Mouse (Mus musculus) midbrain, embryonic 13.5 days (tissue): ENCODE results near the gene Mrpl14. TPM values are rescaled to one million over a fixed set of nuclear protein-coding genes. Genes with fewer than 3 reads are reported as not detected.
A peak's percentile ranks its signal among the peaks of the same experiment; 100 is the strongest.

Source experiments
- ATAC-seq: fragments of 200-750 bp; cut with Nextera tagmentation; 2 replicates; pipeline ENCODE4 v1.8.0; 2017; ENCODE audit warnings: mild to moderate bottlenecking, moderate TSS enrichment, moderate library complexity
- H3K27ac ChIP-seq: fragments of 300-500 bp; sonication (generic); 2 replicates; pipeline ENCODE4 v1.5.1; 2015; ENCODE audit warnings: inconsistent platforms, mild to moderate bottlenecking, moderate library complexity
- H3K27me3 ChIP-seq: fragments of 300-500 bp; sonication (generic); 2 replicates; pipeline ENCODE4 v1.6.1; 2015; ENCODE audit warnings: mild to moderate bottlenecking, inconsistent platforms
- H3K36me3 ChIP-seq: fragments of 300-500 bp; sonication (generic); 2 replicates; pipeline ENCODE4 v1.6.1; 2015; ENCODE audit warnings: mild to moderate bottlenecking, inconsistent platforms
- H3K4me1 ChIP-seq: fragments of 300-500 bp; sonication (generic); replicated peaks from 2 replicates; pipeline ENCODE4 v1.6.1; 2015; ENCODE audit warnings: inconsistent platforms
- H3K4me2 ChIP-seq: fragments of 300-500 bp; sonication (generic); replicated peaks from 2 replicates; pipeline ENCODE4 v1.6.1; 2015; ENCODE audit warnings: moderate library complexity, mild to moderate bottlenecking, inconsistent platforms
- H3K4me3 ChIP-seq: fragments of 300-500 bp; sonication (generic); replicated peaks from 2 replicates; pipeline ENCODE4 v1.5.1; 2015; ENCODE audit warnings: mild to moderate bottlenecking, inconsistent platforms
- H3K9ac ChIP-seq: fragments of 300-500 bp; sonication (generic); replicated peaks from 2 replicates; pipeline ENCODE4 v1.6.1; 2015; ENCODE audit warnings: mild to moderate bottlenecking, inconsistent platforms
- H3K9me3 ChIP-seq: fragments of 300-500 bp; sonication (generic); 2 replicates; pipeline ENCODE4 v1.6.1; 2016; ENCODE audit warnings: mild to moderate bottlenecking, inconsistent platforms
- WGBS: fragments of 180-500 bp; shearing (Covaris S2); methylation state at CpG from one replicate; pipeline ENCODE4 v1.1.7; 2015; 5-methylcytosine and 5-hydroxymethylcytosine counted together
- polyA plus RNA-seq: library from polyadenylated mRNA; unstranded; fragments of >200 nt; fragmentation: Nextera tagmentation; extraction: Ambion mirVana; gene quantifications from 2 replicates; pipeline ENCODE4 v1.2.1, GENCODE M21; 2015

Gene Mrpl14
- polyA plus RNA-seq, 1 experiment from 2014 or later, result 121 TPM

- H3K27ac ChIP-seq, result no peak overlapping the region
- no peaks in the 10 kb centered on the region for H3K27me3 ChIP-seq
- H3K4me3 ChIP-seq, result no peak overlapping the region
- H3K36me3 ChIP-seq, result no peaks in the 10 kb centered on the region
- H3K4me1 ChIP-seq, result no peaks in the 10 kb centered on the region
- H3K9me3 ChIP-seq, result no peaks in the 10 kb centered on the region
- 83% methylated on average over 5 of the region's 5 CpGs for WGBS
- no peak overlapping the region for H3K9ac ChIP-seq
- no peak overlapping the region for H3K4me2 ChIP-seq
- ATAC-seq, result no peak
Measured at GRCm38 (mm10) chr17:45706796-45707195, 20.7 kb downstream of the Mrpl14 start.

DNA sequence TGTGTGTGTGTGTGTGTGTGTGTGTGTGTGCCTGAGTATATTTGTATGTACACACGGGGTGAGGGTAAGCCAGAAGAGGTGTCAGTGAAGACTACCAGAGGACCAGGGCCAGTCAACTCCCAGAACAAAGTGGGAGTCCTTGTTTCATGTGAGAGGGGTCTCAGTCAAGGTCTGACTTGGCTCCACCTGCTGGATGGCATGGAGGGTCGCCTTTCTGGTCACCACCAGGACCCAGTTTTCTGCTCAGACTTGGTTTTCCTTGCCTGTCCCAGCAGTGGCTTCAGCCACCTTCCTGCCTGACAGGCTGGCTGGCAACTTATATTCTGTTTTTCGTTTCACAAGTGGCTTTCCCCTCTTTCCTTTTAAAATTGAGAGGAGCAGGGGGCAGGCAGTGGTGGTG is 21.3 kb downstream of the Mrpl14 start:
- Histone ChIP-seq H3K27me3 (no peaks in the 10 kb centered on the region), H3K4me2 (no peak overlapping the region), H3K27ac (no peak overlapping the region), H3K9ac (no peak overlapping the region), H3K9me3 (no peaks in the 10 kb centered on the region), H3K36me3 (no peaks in the 10 kb centered on the region), H3K4me1 (no peaks in the 10 kb centered on the region), H3K4me3 (no peak overlapping the region)
- WGBS, result 39% methylated on average over 3 of the region's 3 CpGs
- no peak for ATAC-seq

- Histone ChIP-seq H3K4me1 (no peaks in the 10 kb centered on the region), H3K27me3 (no peaks in the 10 kb centered on the region), H3K9me3 (no peaks in the 10 kb centered on the region), H3K4me3 (no peak overlapping the region), H3K36me3 (no peaks in the 10 kb centered on the region), H3K9ac (no peak overlapping the region), H3K27ac (no peak overlapping the region), H3K4me2 (no peak overlapping the region)
- 90% methylated on average over 8 of the region's 8 CpGs for WGBS
- ATAC-seq, result no peak
Measured at GRCm38 (mm10) chr17:45708179-45708578, 22.1 kb downstream of the Mrpl14 start.

DNA sequence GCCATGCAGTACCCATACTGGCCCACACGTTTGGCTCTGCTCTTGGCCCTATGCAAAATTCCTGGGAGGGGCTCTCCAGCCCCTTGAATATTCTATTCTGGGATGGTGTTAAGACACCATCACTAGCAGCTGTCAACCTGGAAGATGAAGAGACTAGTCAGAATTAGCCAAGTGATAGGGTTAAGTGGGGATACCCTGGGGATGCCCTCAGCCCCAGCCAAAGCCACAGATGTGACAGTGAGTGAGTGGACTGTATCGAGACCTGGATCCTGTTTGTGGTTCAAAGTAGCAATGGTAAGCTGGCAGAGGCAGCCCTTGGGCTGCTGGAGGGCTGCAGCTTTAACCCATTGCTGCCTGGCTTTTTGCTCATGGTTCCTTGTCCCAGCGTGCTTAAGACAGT is 23.7 kb downstream of the Mrpl14 start:
- WGBS, result 51% methylated on average over 3 of the region's 3 CpGs
- ATAC-seq, result no peak
- H3K4me1 ChIP-seq, result no peaks in the 10 kb centered on the region
- H3K27me3 ChIP-seq, result no peaks in the 10 kb centered on the region
- H3K36me3 ChIP-seq, result no peaks in the 10 kb centered on the region
- no peak overlapping the region for H3K9ac ChIP-seq
- no peak overlapping the region for H3K4me3 ChIP-seq
- H3K9me3 ChIP-seq, result no peaks in the 10 kb centered on the region
- no peak overlapping the region for H3K27ac ChIP-seq
- no peak overlapping the region for H3K4me2 ChIP-seq

- ATAC-seq, result no peak
- no peaks in the 10 kb centered on the region for H3K27me3 ChIP-seq
- WGBS, result 84% methylated on average over 8 of the region's 8 CpGs
- H3K4me1 ChIP-seq, result no peaks in the 10 kb centered on the region
- H3K27ac ChIP-seq, result no peak overlapping the region
- no peak overlapping the region for H3K4me2 ChIP-seq
- no peaks in the 10 kb centered on the region for H3K36me3 ChIP-seq
- H3K4me3 ChIP-seq, result no peak overlapping the region
- H3K9ac ChIP-seq, result no peak overlapping the region
- H3K9me3 ChIP-seq, result no peaks in the 10 kb centered on the region
Measured at GRCm38 (mm10) chr17:45710407-45710806, 24.3 kb downstream of the Mrpl14 start.

DNA sequence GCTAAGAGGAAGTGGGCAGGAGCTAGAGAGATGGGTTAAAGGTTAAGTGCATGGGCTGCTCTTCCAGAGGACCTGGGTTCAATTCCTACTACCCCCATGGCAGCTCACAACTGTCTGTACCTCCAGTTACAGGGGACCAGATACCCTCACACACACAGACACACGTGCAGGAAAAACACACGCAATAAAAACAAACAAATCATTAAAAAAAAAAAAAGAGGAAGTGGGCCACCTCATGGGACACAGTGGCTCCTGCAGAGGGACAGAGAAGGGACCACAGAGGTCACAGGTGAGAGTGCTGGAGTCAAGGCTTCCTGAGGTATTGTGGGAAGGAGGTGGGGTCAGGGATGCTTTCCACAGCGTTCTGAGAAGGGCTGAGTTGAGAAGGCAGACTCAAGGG is 25.4 kb downstream of the Mrpl14 start:
- ATAC-seq, result no peak
- H3K4me1 ChIP-seq, result no peaks in the 10 kb centered on the region
- no peak overlapping the region for H3K27ac ChIP-seq
- 74% methylated on average over 3 of the region's 3 CpGs for WGBS
- H3K9ac ChIP-seq, result no peak overlapping the region
- no peaks in the 10 kb centered on the region for H3K36me3 ChIP-seq
- H3K27me3 ChIP-seq, result no peaks in the 10 kb centered on the region
- H3K4me3 ChIP-seq, result no peak overlapping the region
- H3K9me3 ChIP-seq, result no peaks in the 10 kb centered on the region
- no peak overlapping the region for H3K4me2 ChIP-seq

GRCm38 (mm10) chr17:45718323-45718722 is 32.2 kb downstream of the Mrpl14 start:
- 9% methylated on average over 10 of the region's 10 CpGs for WGBS
- Histone ChIP-seq H3K27me3 (no peaks in the 10 kb centered on the region), H3K9me3 (no peaks in the 10 kb centered on the region), H3K4me2 (no peak overlapping the region), H3K4me3 (no peak overlapping the region), H3K36me3 (no peaks in the 10 kb centered on the region), H3K4me1 (peaks cover 15% of the 10 kb centered on the region), H3K9ac (no peak overlapping the region), H3K27ac (no peak overlapping the region)
- peak; percentile 35; the same call in 1 of the 2 replicates for ATAC-seq

DNA sequence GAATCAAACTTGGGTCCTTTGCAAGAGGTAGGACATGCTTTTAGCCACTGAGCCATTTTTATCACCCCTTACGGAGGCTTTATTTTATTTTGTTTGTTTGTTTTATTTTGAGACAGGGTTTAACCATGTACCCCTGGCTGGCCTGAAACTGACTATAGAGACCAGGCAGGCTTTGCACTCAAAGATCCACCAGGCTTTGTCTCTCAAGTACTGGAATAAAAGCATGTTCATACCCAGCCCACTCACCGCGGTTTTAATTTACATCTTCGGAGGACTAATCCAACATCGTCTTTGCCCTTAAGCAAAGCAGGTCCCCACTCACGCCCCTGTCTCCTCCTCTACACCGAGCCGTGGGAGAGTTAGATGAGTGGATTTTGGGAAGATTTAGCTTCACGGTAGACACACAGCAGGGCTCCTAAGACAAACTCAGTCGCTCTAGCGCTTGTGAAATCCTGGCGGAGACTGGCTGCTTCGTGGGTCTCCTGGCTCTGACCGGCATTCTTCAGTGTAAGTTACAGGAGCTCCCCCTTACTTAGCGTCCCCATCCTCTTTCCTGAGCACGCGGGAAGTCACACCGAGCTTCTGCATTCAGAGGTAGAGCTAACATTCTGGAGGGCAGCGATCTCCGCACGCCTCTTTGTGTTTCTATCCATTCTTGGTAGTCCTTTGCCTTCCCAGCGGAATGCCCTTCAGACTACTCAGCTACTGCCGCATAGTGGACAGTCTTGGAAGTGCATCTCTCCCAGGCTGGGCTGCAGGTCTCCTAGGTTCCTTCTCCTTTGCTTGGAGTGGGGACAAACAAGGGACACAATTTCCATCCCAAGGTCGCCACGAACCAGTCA is 37.8 kb downstream of the Mrpl14 start:
- H3K27me3 ChIP-seq, result peaks cover 6% of the 10 kb centered on the region; the same call in 1 of the 2 replicates
- peak overlapping the region; percentile 50 for H3K4me3 ChIP-seq
- WGBS, result 3% methylated on average over 25 of the region's 25 CpGs
- H3K9ac ChIP-seq, result peak overlapping the region; percentile 76
- no peaks in the 10 kb centered on the region for H3K9me3 ChIP-seq
- peak; percentile 72 for ATAC-seq
- H3K4me1 ChIP-seq, result peaks cover 17% of the 10 kb centered on the region
- peak overlapping the region; percentile 89 for H3K27ac ChIP-seq
- peak overlapping the region; percentile 54 for H3K4me2 ChIP-seq
- no peaks in the 10 kb centered on the region for H3K36me3 ChIP-seq

GRCm38 (mm10) chr17:45724574-45724921 is 38.4 kb downstream of the Mrpl14 start:
- H3K4me2 ChIP-seq, result no peak overlapping the region
- peaks cover 6% of the 10 kb centered on the region; the same call in 1 of the 2 replicates for H3K27me3 ChIP-seq
- peaks cover 17% of the 10 kb centered on the region for H3K4me1 ChIP-seq
- H3K9ac ChIP-seq, result no peak overlapping the region
- 86% methylated on average over 10 of the region's 10 CpGs for WGBS
- H3K27ac ChIP-seq, result peak overlapping the region; percentile 89; the same call in 1 of the 2 replicates
- no peaks in the 10 kb centered on the region for H3K36me3 ChIP-seq
- no peaks in the 10 kb centered on the region for H3K9me3 ChIP-seq
- 0 out of 2 replicates have a peak overlapping the region, but pooled peaks have one; percentile 50 for H3K4me3 ChIP-seq
- ATAC-seq, result peak; percentile 46

DNA sequence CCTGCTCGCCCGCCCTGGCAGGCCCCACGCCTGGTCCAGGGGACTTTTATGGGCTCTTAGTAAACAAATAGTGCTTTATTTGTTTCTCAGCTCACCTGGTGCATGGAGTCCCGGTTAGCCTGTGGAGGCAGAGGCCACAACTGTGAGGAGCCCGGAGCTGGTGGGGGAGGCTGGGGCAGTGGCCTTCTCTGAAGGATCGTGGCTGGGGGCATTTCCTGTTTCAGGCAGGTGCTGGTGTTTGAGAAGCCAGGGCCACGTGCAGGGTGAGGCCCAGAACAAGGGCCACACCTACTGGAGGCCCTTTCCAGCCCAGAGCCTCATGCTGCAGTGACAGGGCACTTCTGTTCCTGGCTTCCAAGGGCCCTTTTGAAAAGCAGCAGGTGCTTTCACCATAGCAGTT is 40.1 kb downstream of the Mrpl14 start:
- Histone ChIP-seq H3K27me3 (peaks cover 6% of the 10 kb centered on the region), H3K4me1 (peaks cover 17% of the 10 kb centered on the region), H3K36me3 (no peaks in the 10 kb centered on the region), H3K27ac (no peak overlapping the region), H3K4me2 (no peak overlapping the region), H3K9me3 (no peaks in the 10 kb centered on the region), H3K4me3 (no peak overlapping the region), H3K9ac (no peak overlapping the region)
- ATAC-seq, result no peak
- WGBS, result 64% methylated on average over 7 of the region's 7 CpGs

DNA sequence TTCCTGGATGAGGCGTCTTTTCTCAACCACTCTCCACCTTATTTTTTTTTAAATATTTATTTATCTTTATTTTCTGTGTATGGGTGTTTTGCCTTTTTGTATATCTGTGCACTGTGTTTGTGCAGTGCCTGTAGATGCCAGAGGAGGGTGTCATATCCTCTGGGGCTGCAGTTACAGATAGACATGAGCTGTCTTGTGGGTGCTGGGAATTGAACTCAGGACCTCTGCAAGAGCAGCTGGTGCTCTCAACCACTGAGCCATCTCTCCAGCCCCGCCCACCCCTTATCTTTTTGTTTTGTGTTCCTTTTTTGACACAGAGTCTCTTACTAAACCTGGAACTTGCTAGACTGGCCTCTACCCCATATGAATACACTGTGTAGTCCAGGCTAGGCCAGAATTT is 41.4 kb downstream of the Mrpl14 start:
- Histone ChIP-seq H3K9me3 (no peaks in the 10 kb centered on the region), H3K27ac (no peak overlapping the region), H3K4me1 (peaks cover 13% of the 10 kb centered on the region), H3K36me3 (no peaks in the 10 kb centered on the region), H3K4me3 (no peak overlapping the region), H3K27me3 (peaks cover 13% of the 10 kb centered on the region), H3K9ac (no peak overlapping the region), H3K4me2 (no peak overlapping the region)
- ATAC-seq, result no peak
- WGBS, result 88% methylated on average over 2 of the region's 2 CpGs

DNA sequence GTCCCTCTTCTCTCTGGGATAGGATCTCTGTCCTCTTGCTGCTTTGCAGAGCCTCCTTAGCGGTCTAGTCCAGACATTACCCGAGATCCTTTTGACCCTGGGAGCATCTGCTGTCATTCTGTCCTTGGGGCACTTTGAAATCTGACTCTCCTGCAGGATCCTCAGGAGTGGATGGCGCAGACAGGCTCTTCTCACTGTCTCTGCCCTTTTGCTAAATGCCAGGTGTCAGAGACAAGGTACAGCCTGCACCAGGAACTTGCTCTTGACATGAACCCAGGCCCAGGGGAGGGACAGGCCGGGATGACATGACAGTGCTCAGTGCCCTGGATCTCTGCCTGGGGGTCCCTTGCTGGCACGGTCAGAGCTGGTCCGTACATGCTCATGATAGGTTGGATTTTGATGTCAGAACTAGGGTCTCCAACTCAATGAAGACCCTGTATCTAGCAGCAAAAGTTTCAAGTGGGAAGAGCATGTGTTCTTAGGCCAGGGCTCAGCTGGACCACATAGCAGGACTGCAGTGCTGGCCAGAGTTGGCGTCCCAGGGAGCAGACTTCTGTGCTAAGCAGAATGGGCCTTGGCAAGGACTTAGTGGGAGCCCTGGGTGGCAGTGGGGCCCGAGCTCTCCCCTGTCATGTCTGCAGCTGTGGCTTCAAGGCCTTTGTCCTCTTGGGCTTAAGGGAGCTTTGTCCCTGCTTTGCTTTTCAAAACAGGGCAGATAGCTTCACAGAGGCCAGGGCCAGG is 42.0 kb downstream of the Mrpl14 start:
- Histone ChIP-seq H3K4me1 (peaks cover 9% of the 10 kb centered on the region), H3K36me3 (no peaks in the 10 kb centered on the region), H3K4me2 (no peak overlapping the region), H3K27ac (no peak overlapping the region), H3K9me3 (no peaks in the 10 kb centered on the region), H3K4me3 (no peak overlapping the region), H3K27me3 (peaks cover 19% of the 10 kb centered on the region), H3K9ac (no peak overlapping the region)
- WGBS, result 60% methylated on average over 8 of the region's 8 CpGs
- no peak for ATAC-seq
